Mouse (Mus musculus) embryonic fibroblast, embryonic 13.5 days (primary cell): ENCODE measurements around the gene Tnnc1.

ENCODE experiments used
- CTCF ChIP-seq: IDR thresholded peaks from 2 replicates; pipeline ENCODE4 v1.5.1; 2011; ENCODE audit warnings: mild to moderate bottlenecking, control low read depth, low read length, moderate library complexity, borderline replicate concordance; ENCODE audit not compliant: insufficient read depth
- POLR2A ChIP-seq: IDR thresholded peaks from 2 replicates; pipeline ENCODE4 v1.6.1; 2011; ENCODE audit warnings: low read depth, mild to moderate bottlenecking, control low read depth, low read length, moderate library complexity

DNA sequence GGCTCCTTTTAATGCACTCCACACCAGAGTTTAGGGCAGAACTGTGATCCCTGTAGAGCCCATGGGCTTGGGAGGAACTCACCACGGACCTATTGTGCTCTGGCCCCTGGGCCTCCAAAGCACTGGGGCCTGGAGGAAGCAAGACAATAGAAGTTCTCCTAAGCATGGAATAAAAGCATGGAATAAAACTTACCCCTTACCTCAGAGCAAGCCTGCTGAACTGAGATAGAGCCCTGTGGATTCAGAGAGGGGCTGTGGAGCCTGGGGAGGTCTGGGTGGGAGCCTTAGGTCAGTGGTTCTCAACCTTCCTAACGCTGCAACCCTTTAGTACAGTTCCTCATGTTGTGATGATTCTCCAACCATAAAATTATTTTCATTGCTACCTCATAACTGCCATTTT is 8.7 kb downstream of the Tnnc1 start, which contains the start of gene Nisch:
- no peak for TF ChIP-seq CTCF
- TF ChIP-seq POLR2A, result no peak
